Mouse (Mus musculus) embryonic fibroblast, embryonic 13.5 days (primary cell): Measurements from ENCODE around the gene Psmc3.

ENCODE experiments used
- CTCF ChIP-seq: IDR thresholded peaks from 2 replicates; pipeline ENCODE4 v1.5.1; 2011; ENCODE audit warnings: mild to moderate bottlenecking, control low read depth, low read length, moderate library complexity, borderline replicate concordance; ENCODE audit not compliant: insufficient read depth
- POLR2A ChIP-seq: IDR thresholded peaks from 2 replicates; pipeline ENCODE4 v1.6.1; 2011; ENCODE audit warnings: low read depth, mild to moderate bottlenecking, control low read depth, low read length, moderate library complexity

DNA sequence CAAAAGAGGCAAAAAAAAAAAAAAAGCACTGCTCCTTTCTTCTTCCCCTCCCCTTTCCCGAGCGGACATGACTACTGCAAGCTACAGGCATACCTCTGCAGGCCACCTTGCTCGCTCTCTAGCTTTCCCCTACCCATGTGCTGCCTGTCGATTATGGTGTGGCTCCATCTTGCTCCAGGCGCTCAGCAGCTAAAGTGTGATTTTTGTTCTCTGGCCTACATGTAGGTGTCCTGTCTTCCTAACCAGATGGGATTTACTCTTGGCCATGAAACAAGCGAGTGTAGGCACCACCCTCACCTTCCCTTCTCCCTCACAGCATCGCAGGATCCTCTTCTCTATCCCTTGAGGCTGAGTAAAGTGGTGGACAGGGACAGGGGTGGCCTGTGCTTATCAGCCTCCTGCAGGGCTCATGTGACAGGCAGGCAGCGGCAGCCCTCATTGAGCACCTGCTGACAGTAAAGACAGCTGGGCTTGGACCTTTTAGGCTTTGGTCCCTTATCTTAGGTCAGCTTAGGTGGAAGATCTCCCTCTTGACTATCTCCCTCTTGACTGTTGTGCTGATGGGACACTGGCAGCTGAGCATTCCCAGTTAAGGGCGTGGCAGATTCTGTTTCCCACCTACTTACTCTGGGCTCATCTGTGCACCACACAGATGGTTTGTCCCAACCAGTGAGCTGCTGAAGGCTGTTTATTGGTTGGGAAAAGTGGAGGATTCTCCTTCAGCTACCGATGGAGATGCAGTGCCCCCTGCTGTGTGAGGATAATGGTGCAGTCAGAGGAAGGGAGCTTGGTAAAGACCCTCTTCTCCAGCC is 6.9 kb downstream of the Psmc3 start:
- TF ChIP-seq CTCF: peak; percentile 39; the same call in 1 of the 2 replicates
- peak; percentile 49; the same call in 1 of the 2 replicates for TF ChIP-seq POLR2A
